Mouse (Mus musculus): Measurements from ENCODE around the gene Olfr390. TPM values are rescaled to one million over a fixed set of nuclear protein-coding genes. Genes with fewer than 3 reads are reported as not detected.

Gene Olfr390
- total RNA-seq (2023) = not detected

DNA sequence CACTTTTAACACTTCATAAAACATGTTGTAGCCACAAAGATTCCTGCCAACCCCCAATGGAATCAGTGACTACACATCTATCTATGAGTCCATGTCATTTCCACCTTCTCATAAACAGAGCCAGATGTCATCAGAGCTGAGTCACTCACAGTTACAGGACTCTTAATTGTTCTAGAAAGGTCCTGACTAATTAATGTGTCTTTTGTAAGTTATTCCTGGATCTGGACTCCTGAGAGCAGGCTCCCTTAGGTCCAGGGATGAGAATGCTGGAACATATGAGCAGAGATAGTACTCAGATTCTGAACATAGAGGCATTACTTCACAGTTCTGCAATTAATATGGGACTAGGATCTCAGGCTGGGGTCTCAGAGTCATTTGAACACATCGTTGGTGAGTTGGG is at the start of gene Olfr390:
TSS of gene Olfr390 (plus strand) at position 301 of the 400 bp plus-strand sequence.

GRCm38 (mm10) chr11:73780613-73781012 is 2.2 kb upstream of the Olfr390 start, which contains the start of gene Olfr389:
Gene Olfr389 (minus strand): TSS chr11:73780713.

DNA sequence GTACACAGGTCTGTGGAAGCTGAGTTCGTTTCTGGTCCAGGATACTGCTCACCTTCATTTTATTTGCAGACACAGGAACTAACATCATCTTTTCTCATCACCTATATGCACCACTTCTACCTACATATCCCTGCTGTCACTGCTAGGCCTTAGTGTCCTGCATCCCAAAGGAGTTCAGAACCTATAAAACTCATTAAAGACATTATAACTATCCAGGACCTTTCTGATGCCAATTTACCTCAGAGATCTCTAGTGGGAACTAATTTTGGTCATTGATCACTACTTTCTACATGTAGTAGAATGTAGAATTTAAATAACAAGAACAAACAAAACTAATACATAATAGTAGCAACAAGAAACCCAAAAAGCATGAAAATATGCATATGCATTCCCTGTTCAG is 20.2 kb downstream of the Olfr390 start, which contains the start of gene Olfr391-ps:
TSS of gene Olfr391-ps (minus strand) at position 101 of the 400 bp plus-strand sequence.

GRCm38 (mm10) chr11:73816949-73817348 is 34.2 kb downstream of the Olfr390 start, which contains the start of gene Olfr392:
Gene Olfr392 (minus strand): TSS chr11:73817049.

Other genes starting within 250 kb of the Olfr390 start
- not detected for gene Olfr385, start 190.0 kb upstream of the Olfr390 start, total RNA-seq (2023)
- gene Olfr384, start 184.4 kb upstream of the Olfr390 start, total RNA-seq (2023) = not detected
- not detected for gene Zfp735, start 94.2 kb upstream of the Olfr390 start, total RNA-seq (2023)
- gene Olfr389, start 2.3 kb upstream of the Olfr390 start, total RNA-seq (2023) = not detected
- not detected for gene Olfr391-ps, start 20.1 kb downstream of the Olfr390 start, total RNA-seq (2023)
- not detected for gene Olfr392, start 34.1 kb downstream of the Olfr390 start, total RNA-seq (2023)
- gene Olfr393, start 68.5 kb downstream of the Olfr390 start, total RNA-seq (2023) = not detected
- gene Olfr394, start 107.8 kb downstream of the Olfr390 start, total RNA-seq (2023) = not detected
- not detected for gene Olfr395, start 126.3 kb downstream of the Olfr390 start, total RNA-seq (2023)
- gene Olfr23, start 153.7 kb downstream of the Olfr390 start, total RNA-seq (2023) = not detected
- not detected for gene Olfr397, start 177.9 kb downstream of the Olfr390 start, total RNA-seq (2023)
- gene Olfr398, start 207.4 kb downstream of the Olfr390 start, total RNA-seq (2023) = not detected

Measured in CD8-positive naive resting alpha-beta T cell, adult 57 days (primary cell).